Comparison of ENCODE assay signal across 8 mouse cellular contexts in the genomic region with DNA sequence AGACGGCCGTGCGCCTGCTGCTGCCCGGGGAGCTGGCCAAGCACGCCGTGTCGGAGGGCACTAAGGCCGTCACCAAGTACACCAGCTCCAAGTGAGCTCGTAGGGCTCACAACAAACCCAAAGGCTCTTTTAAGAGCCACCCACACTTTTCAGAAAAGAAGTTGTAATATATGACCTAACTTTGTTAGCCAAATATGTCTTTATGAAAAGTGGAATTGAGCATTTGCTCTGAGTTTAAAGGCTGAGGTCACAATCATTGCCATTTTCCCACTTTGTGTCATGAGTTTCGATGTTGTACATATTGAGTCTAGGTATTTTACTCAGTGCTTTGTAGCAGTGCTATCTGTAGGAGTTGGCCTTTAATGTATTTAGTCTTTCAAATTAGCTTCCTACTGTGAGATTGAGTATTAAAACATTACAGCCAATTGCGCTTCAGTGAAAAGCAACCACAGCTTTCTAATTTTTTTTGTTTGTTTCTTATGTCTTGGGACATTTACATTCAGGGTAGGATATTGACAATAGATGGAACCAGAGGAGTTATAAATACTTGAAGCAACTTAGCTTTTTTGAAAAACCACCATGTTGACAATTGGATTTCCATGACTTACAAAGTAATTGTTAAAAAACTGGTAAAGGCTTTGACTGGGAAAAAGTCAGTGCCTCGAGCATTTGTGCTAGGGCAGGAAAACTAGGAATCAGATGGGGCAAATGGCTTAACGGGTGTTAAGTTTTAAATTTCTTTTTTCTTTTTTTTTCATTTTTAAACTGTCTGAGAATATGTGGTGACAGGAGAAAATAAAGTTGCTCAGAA. TPM values are rescaled to one million over a fixed set of nuclear protein-coding genes. Genes with fewer than 3 reads are reported as not detected.
DNase-seq lines count a peak whose midpoint lies in the region; ATAC-seq lines count a peak whose summit lies in the region.

No protein-coding gene starts in this region.

- H3K9ac ChIP-seq in heart, embryonic 14.5 days (ENCODE audit: low read length): peak overlapping the region; percentile 67

- DNase-seq in heart, adult 9 months (ENCODE audit: low spot score in 2 of 2): no peak
- DNase-seq in R1 (ENCODE audit: low read depth, low spot score): peak; percentile 82
- DNase-seq in forelimb bud, embryonic 11.5 days (ENCODE audit: low read depth, low spot score): peak; percentile 54
- DNase-seq in ovary, postnatal 14 days (ENCODE audit: low spot score): no peak
- no peak for DNase-seq in layer of hippocampus, postnatal 10 days (ENCODE audit: low spot score in 2 of 2)
- DNase-seq in gastrocnemius, adult 18-20 months (ENCODE audit: low spot score): no peak

- no peaks in the 10 kb centered on the region for H3K36me3 ChIP-seq in heart, embryonic 14.5 days (ENCODE audit: control insufficient read depth, insufficient read depth, low read length)

- peaks cover 0 to 24% of the 10 kb centered on the region in 2 experiments; a peak in 2 of 4 replicates for H3K4me1 ChIP-seq in heart, embryonic 14.5 days (ENCODE audit: control insufficient read depth in 2 of 2, insufficient read depth in 2 of 2, low read length in 2 of 2)

- H3K27me3 ChIP-seq in heart, embryonic 14.5 days (ENCODE audit: control insufficient read depth, insufficient read depth, low read length): no peaks in the 10 kb centered on the region

- no peaks in the 10 kb centered on the region for H3K9me3 ChIP-seq in heart, embryonic 14.5 days (ENCODE audit: control insufficient read depth, low read length)

- peak overlapping the region; percentile 32 to 38 for H3K4me3 ChIP-seq in heart, embryonic 14.5 days (ENCODE audit: control insufficient read depth in 1 of 2, insufficient read depth in 1 of 2, low read depth in 1 of 2, low read length in 2 of 2)

- WGBS in heart, embryonic 14.5 days: 7% methylated on average over 11 of the region's 13 CpGs

- H3K27ac ChIP-seq in heart, embryonic 14.5 days (replicated peaks in 1 of 2; ENCODE audit: control insufficient read depth in 1 of 2, insufficient read depth in 1 of 2, low read depth in 2 of 2, low read length in 2 of 2): peak overlapping the region; percentile 92 to 99

- no peak for ATAC-seq in heart, embryonic 14.5 days (ENCODE audit: insufficient number of reproducible peaks, insufficient read depth, low FRiP score, low read depth)
- ATAC-seq in megakaryocyte progenitor cell, adult 5-6 weeks (replicated peaks; ENCODE audit: poor library complexity): 0 out of 2 replicates have a peak, but pooled peaks have one; percentile 1

- peak overlapping the region; percentile 77 for H3K4me2 ChIP-seq in heart, embryonic 14.5 days (ENCODE audit: low read length)

RNA-seq across cellular contexts. Expression of gene Hist1h2bb, which starts 0.8 kb away (rescaled TPM):
- 1.7 and 2.3 TPM in 2 replicates for polyA plus RNA-seq in heart, embryonic 14.5 days (2014; fragmentation: Nextera tagmentation; extraction: Ambion mirVana)
- total RNA-seq in megakaryocyte progenitor cell, adult 5-6 weeks (2015): 232 TPM in 2 replicates
- 3,020 and 3,268 TPM in 2 replicates for total RNA-seq in megakaryocyte progenitor cell, adult 5-6 weeks (2017)
- 10 to 100 TPM; 38.1 to 45.9 TPM for total RNA-seq in layer of hippocampus, postnatal 10 days (2021)
- 1 to 10 TPM; 1.3 to 1.4 TPM for total RNA-seq in gastrocnemius, adult 18-20 months (2021)

RNA-seq across cellular contexts. Expression of gene Hist1h3c, which starts 1.9 kb away (rescaled TPM):
- polyA plus RNA-seq in heart, embryonic 14.5 days (2014; fragmentation: Nextera tagmentation; extraction: Ambion mirVana): 2.5 and 2.7 TPM in 2 replicates
- total RNA-seq in megakaryocyte progenitor cell, adult 5-6 weeks (2015): 88.8 and 93.1 TPM in 2 replicates
- total RNA-seq in megakaryocyte progenitor cell, adult 5-6 weeks (2017): 555 and 756 TPM in 2 replicates
- 10 to 100 TPM; 23.5 to 26.8 TPM for total RNA-seq in layer of hippocampus, postnatal 10 days (2021)
- total RNA-seq in gastrocnemius, adult 18-20 months (2021): not detected

RNA-seq across cellular contexts. Expression of gene Hist1h2ab, which starts 3.6 kb away (rescaled TPM):
- polyA plus RNA-seq in heart, embryonic 14.5 days (2014; fragmentation: Nextera tagmentation; extraction: Ambion mirVana): 14.5 and 14.6 TPM in 2 replicates
- 28.1 and 45.4 TPM in 2 replicates for total RNA-seq in megakaryocyte progenitor cell, adult 5-6 weeks (2015)
- total RNA-seq in megakaryocyte progenitor cell, adult 5-6 weeks (2017): 2,397 and 3,405 TPM in 2 replicates
- 10 to 100 TPM; 65.7 to 68.4 TPM for total RNA-seq in layer of hippocampus, postnatal 10 days (2021)
- total RNA-seq in gastrocnemius, adult 18-20 months (2021): under 1 TPM in 1 of 2 experiments, not detected in 1; 0.82 TPM

RNA-seq across cellular contexts. Expression of gene Hist1h3b, which starts 4.8 kb away (rescaled TPM):
- 4.6 and 6.7 TPM in 2 replicates for polyA plus RNA-seq in heart, embryonic 14.5 days (2014; fragmentation: Nextera tagmentation; extraction: Ambion mirVana)
- 332 and 371 TPM in 2 replicates for total RNA-seq in megakaryocyte progenitor cell, adult 5-6 weeks (2015)
- total RNA-seq in megakaryocyte progenitor cell, adult 5-6 weeks (2017): 579 and 647 TPM in 2 replicates
- total RNA-seq in layer of hippocampus, postnatal 10 days (2021): 10 to 100 TPM; 67.7 to 73.1 TPM
- 1 to 10 TPM in 1 of 2 experiments, not detected in 1; 1.3 TPM for total RNA-seq in gastrocnemius, adult 18-20 months (2021)

RNA-seq across cellular contexts. Expression of gene Hist1h1c, which starts 8.7 kb away (rescaled TPM):
- 36.9 and 43.9 TPM in 2 replicates for polyA plus RNA-seq in heart, embryonic 14.5 days (2014; fragmentation: Nextera tagmentation; extraction: Ambion mirVana)
- 103 and 110 TPM in 2 replicates for total RNA-seq in megakaryocyte progenitor cell, adult 5-6 weeks (2015)
- total RNA-seq in megakaryocyte progenitor cell, adult 5-6 weeks (2017): 686 and 791 TPM in 2 replicates
- total RNA-seq in layer of hippocampus, postnatal 10 days (2021): 100 to 1,000 TPM in 1 of 2 experiments, 10 to 100 TPM in 1; 87.1 to 106 TPM
- 100 to 1,000 TPM; 157 to 219 TPM for total RNA-seq in gastrocnemius, adult 18-20 months (2021)

Comparison
In these comparisons a context has a peak if more than half of its experiments do, and no peak if none do; other contexts are left out.
1. DNase-seq: peak in R1 (single experiment) and forelimb bud, embryonic 11.5 days (single experiment); none in heart, adult 9 months (0 of 2), ovary, postnatal 14 days (single experiment), layer of hippocampus, postnatal 10 days (0 of 2) and gastrocnemius, adult 18-20 months (single experiment).
2. RNA of gene Hist1h2bb, which starts 0.8 kb away (total RNA-seq): 232 to 3,268 TPM in megakaryocyte progenitor cell, adult 5-6 weeks and 38.1 to 45.9 TPM in layer of hippocampus, postnatal 10 days; 1.3 to 1.4 TPM in gastrocnemius, adult 18-20 months; every median in the first group is over 10 times any median in the second.
3. RNA of gene Hist1h3c, which starts 1.9 kb away (total RNA-seq): 88.8 to 756 TPM in megakaryocyte progenitor cell, adult 5-6 weeks and 23.5 to 26.8 TPM in layer of hippocampus, postnatal 10 days; not detected in gastrocnemius, adult 18-20 months; every median in the first group is over 10 times any median in the second.
4. RNA of gene Hist1h2ab, which starts 3.6 kb away (total RNA-seq): 28.1 to 3,405 TPM in megakaryocyte progenitor cell, adult 5-6 weeks and 65.7 to 68.4 TPM in layer of hippocampus, postnatal 10 days; 0.82 TPM in gastrocnemius, adult 18-20 months; every median in the first group is over 10 times any median in the second.